Mouse (Mus musculus): Measurements from ENCODE around the gene Tsn. TPM values are rescaled to one million over a fixed set of nuclear protein-coding genes. Genes with fewer than 3 reads are reported as not detected.

The Tsn gene
- polyA plus RNA-seq (2012; rRNA removed; ENCODE audit: low replicate concordance) = 10.8 and 17.1 TPM in 2 replicates

GRCm38 (mm10) chr1:118311622-118312326, at the start of gene Tsn:
Gene Tsn (minus strand): TSS chr1:118311739.

GRCm38 (mm10) chr1:118321661-118322201, 10.2 kb upstream of the Tsn start, which contains the start of gene Nifk:
Gene Nifk (plus strand): TSS chr1:118321839.

Other genes starting within 250 kb of the Tsn start
- not detected in 2 replicates for gene Gm29106, start 135.2 kb downstream of the Tsn start, polyA plus RNA-seq (2012; rRNA removed; ENCODE audit: low replicate concordance)
- gene Nifk, start 10.1 kb upstream of the Tsn start, polyA plus RNA-seq (2012; rRNA removed; ENCODE audit: low replicate concordance) = 0.72 and 1.2 TPM in 2 replicates
- 6.6 and 9.5 TPM in 2 replicates for gene Clasp1, start 77.3 kb upstream of the Tsn start, polyA plus RNA-seq (2012; rRNA removed; ENCODE audit: low replicate concordance)

Data from duodenum, adult 2 months (tissue).